Mouse (Mus musculus) adrenal gland (tissue): Measurements from ENCODE around the gene Fam178b.

Source experiments
- intact Hi-C: fragments of 180-260 bp; cut with DNase I; formaldehyde crosslinking; loops from one replicate; pipeline ENCODE4 v1.15.1; 2025

Gene Fam178b

GRCm38 (mm10) chr1:36588476-36589450, 94.2 kb downstream of the Fam178b start:
- intact Hi-C loops: no loop called here

GRCm38 (mm10) chr1:36587860-36588259, 95.1 kb downstream of the Fam178b start:
- intact Hi-C loops: no loop called here

- intact Hi-C loops: no loop called here
Observed at GRCm38 (mm10) chr1:36586288-36586687, 96.7 kb downstream of the Fam178b start.

- intact Hi-C loops: no loop called here
Observed at GRCm38 (mm10) chr1:36583408-36584116, 99.4 kb downstream of the Fam178b start.

GRCm38 (mm10) chr1:36582211-36582610, 100.8 kb downstream of the Fam178b start:
- intact Hi-C loops: no loop called here

GRCm38 (mm10) chr1:36581260-36581659, 101.7 kb downstream of the Fam178b start:
- intact Hi-C loops: no loop called here

GRCm38 (mm10) chr1:36580384-36581207, 102.4 kb downstream of the Fam178b start:
- intact Hi-C loops: no loop called here

GRCm38 (mm10) chr1:36579974-36580383, 103.0 kb downstream of the Fam178b start:
- intact Hi-C loops: no loop called here

- intact Hi-C loops: no loop called here
Observed at GRCm38 (mm10) chr1:36576991-36577675, 105.8 kb downstream of the Fam178b start.

- intact Hi-C loops: no loop called here
Observed at GRCm38 (mm10) chr1:36575347-36575746, 107.6 kb downstream of the Fam178b start.

GRCm38 (mm10) chr1:36574196-36574955, 108.6 kb downstream of the Fam178b start:
- intact Hi-C loops: no loop called here

GRCm38 (mm10) chr1:36573524-36573923, 109.5 kb downstream of the Fam178b start:
- intact Hi-C loops: no loop called here

GRCm38 (mm10) chr1:36572709-36573108, 110.3 kb downstream of the Fam178b start:
- intact Hi-C loops: no loop called here

GRCm38 (mm10) chr1:36572140-36572700, 110.8 kb downstream of the Fam178b start:
- intact Hi-C loops: no loop called here

- intact Hi-C loops: no loop called here
Observed at GRCm38 (mm10) chr1:36571627-36572026, 111.4 kb downstream of the Fam178b start.

- intact Hi-C loops: no loop called here
Observed at GRCm38 (mm10) chr1:36570320-36570719, 112.7 kb downstream of the Fam178b start.

- intact Hi-C loops: loop anchor here (5.0 kb wide), 1 partner anchor 48 kb away; no protein-coding TSS in a partner anchor
Observed at GRCm38 (mm10) chr1:36569694-36570276, 113.2 kb downstream of the Fam178b start.

- intact Hi-C loops: loop anchor here (5.0 kb wide), 1 partner anchor 49 kb away; no protein-coding TSS in a partner anchor
Observed at GRCm38 (mm10) chr1:36568776-36569175, 114.2 kb downstream of the Fam178b start.
